Mouse (Mus musculus) layer of hippocampus, postnatal 25 days (tissue): ENCODE measurements around the gene Pip5k1b. TPM values are rescaled to one million over a fixed set of nuclear protein-coding genes. Genes with fewer than 3 reads are reported as not detected.

Experiments
- DNase-seq, 2 experiments: peaks; one replicate each; pipeline ENCODE4 v3.0.0; 2022; ENCODE audit warnings: mixed read lengths in 2 of 2, low spot score in 1 of 2; ENCODE audit errors: extremely low spot score in 1 of 2
- total RNA-seq, 2 experiments: library from RNA; stranded (reverse); gene quantifications; 2 replicates each; pipeline ENCODE4 v1.2.3; 2021

Pip5k1b gene
- total RNA-seq, 2 experiments from 2014 or later = 63.7 to 64.4 TPM

- DNase-seq = peak; percentile 67 to 91
These were observed 283.8 kb downstream of the Pip5k1b start for GRCm38 (mm10) chr19:24271746-24272426.

DNA sequence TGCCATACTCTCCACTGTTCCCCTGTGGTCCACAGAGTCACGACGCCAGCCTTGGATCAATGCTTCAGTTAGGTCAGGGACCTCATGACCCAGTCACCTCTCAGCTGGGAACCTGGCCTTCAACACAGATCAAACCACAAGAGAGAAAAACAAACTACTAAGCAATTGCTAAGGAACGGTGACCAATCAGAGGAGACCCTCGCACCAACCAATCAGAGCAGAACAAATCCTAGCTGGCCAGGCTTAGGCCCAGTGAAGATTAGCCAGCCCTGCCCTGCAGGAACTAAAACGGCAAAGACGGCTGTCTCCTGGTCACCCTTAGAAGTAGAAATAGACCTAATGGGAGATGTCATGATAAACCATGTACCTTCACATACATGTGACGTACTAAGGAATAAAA, 284.3 kb downstream of the Pip5k1b start:
- DNase-seq = no peak

- no peak for DNase-seq
These were observed 287.1 kb downstream of the Pip5k1b start for GRCm38 (mm10) chr19:24268531-24268930.

GRCm38 (mm10) chr19:24266046-24266830, 289.4 kb downstream of the Pip5k1b start:
- no peak for DNase-seq

DNA sequence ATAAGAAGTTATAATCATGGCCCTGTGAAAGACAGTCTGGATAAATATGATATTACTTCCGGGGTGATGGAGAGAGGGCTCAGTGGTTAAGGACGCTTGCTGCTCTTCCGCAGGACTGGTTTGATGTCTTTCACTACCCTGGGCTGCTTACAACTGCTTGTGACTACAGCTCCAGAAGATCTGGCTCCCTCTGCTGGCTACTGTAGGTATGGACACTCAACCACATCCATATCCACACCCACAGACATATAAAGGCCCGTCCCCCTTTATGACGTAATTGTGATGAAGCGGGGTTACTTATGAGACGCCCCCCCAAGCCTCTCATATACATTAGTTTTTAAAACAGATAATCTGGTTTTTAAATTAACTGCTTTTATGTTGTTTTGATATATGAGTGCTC, 290.7 kb downstream of the Pip5k1b start:
- peak; percentile 59 to 90 for DNase-seq

DNA sequence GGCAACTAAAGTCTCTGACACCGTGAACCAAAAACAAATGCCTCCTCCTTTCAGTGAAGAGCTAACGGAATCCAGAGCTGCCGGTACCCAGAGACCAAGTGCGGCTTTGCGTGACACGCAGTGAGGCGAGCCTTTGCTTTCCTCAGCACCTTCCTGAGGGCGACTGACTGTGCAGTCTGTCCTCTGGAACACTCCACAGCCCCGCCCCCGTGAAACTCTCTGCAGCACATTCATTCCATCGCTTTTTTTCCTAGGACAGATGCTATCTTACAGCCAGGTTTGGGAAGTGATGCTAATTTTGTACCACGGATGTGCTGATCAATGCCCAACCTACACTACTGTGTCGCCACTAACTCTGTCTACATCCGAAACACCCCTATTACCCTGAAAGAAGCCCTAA, 292.9 kb downstream of the Pip5k1b start:
- DNase-seq = no peak

GRCm38 (mm10) chr19:24259390-24260351, 296.0 kb downstream of the Pip5k1b start:
- DNase-seq = no peak

- no peak for DNase-seq
These were observed 297.3 kb downstream of the Pip5k1b start for GRCm38 (mm10) chr19:24258368-24258767.

DNA sequence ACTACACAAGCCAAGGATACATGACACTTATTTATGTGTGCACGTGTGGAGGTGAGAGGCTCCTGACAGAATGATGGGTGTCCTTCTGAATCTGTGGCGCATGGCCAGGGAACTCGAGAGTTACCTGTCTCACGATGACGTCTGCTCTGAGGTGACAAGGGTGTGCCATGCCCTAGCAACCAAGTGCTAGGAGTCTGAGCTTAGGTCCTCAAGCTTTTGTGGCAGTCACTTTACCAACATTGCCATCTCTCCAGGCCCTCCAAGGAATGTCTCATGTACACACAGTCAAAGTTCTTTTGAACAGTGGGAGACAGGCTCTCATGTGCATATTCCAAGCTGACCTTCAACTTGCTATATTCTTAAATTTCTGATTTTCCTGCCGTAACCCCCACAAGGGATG, 297.7 kb downstream of the Pip5k1b start:
- DNase-seq = no peak

DNA sequence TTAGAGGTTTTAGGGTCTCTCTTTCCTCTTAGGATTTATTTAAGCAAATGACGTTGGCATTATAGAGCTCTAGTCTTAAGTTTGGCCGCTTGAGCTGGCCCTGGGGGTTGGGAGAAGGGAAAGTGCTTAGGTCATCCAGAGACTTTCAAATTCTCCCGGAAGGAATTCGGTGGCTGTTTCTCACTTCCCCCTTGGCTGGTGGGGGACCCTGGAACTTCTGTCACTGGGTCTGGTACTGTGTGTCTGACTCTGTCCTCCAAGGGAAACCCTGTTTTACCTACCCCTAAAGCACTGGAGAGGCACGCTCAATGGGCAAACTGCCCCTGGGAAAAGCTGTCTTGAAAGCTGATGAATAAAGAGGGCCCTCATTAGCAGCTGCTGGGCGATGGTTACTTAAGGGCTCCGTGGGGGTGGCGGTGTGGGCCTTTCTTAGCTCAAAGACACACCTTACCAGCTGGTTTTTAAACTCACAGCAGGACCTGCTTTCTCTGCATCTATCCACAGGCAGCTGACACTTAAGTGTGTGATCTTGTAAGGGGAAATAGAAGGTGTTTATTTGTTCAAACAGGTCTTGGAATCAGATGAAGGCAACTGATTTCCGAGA, 301.9 kb downstream of the Pip5k1b start:
- DNase-seq = no peak

DNA sequence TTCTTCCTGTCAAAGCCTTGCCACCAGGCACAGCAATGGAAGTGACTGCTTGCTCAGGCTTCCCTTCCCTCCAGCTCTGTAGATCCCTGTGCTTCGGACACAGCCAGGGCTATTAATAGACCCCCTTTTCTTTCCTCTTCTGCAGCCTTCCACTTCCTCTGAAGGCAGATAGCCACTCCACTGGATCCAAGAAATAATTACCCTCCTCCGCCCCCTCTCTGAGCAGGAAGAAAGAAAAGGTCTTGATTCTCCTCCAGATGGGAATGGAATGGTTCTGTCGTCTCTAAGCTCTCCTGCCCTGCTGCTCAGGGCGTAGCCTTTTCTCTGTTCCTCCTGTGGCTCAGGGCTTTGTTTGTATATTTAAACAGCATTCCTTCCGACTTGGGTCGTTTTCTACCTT, 303.8 kb downstream of the Pip5k1b start:
- no peak for DNase-seq

Other genes with a start within 250 kb of the Pip5k1b start
- gene Fam122a, start 78.5 kb downstream of the Pip5k1b start, total RNA-seq = 10 to 100 TPM; 31.4 to 39.5 TPM
- under 1 TPM; 0.35 to 0.49 TPM for gene Tmem252, start 118.1 kb upstream of the Pip5k1b start, total RNA-seq